Mouse (Mus musculus) testis, adult 2 months (tissue): ENCODE data around the gene Rnf181.

Experiments used
- CTCF ChIP-seq: fragments of 200-500 bp; IDR thresholded peaks from 2 replicates; pipeline ENCODE4 v1.5.1; 2012; ENCODE audit warnings: low read depth, mild to moderate bottlenecking, inconsistent platforms, low read length, moderate library complexity; ENCODE audit not compliant: control insufficient read depth, insufficient read depth, insufficient replicate concordance
- POLR2A ChIP-seq: fragments of 200-500 bp; IDR thresholded peaks from 2 replicates; pipeline ENCODE4 v1.6.1; 2012; ENCODE audit warnings: low read depth, mild to moderate bottlenecking, inconsistent platforms, low read length, moderate library complexity; ENCODE audit not compliant: control insufficient read depth

- TF ChIP-seq CTCF, result no peak
- TF ChIP-seq POLR2A, result no peak
These were observed at the start of gene Rnf181 for GRCm38 (mm10) chr6:72366844-72367443.
